Mouse (Mus musculus) midbrain, postnatal 0 days (tissue): ENCODE results near the gene Pbxip1. TPM values are rescaled to one million over a fixed set of nuclear protein-coding genes. Genes with fewer than 3 reads are reported as not detected.

Source experiments
- ATAC-seq: fragments of 200-750 bp; cut with Nextera tagmentation; 2 replicates; pipeline ENCODE4 v1.8.0; 2017; ENCODE audit warnings: moderate number of reproducible peaks, mild to moderate bottlenecking, moderate TSS enrichment, moderate library complexity; ENCODE audit not compliant: low FRiP score
- DNase-seq: peaks from one replicate; pipeline ENCODE4 v3.0.0-alpha.2; 2015; ENCODE audit warnings: low spot score
- H3K27ac ChIP-seq: fragments of 300-500 bp; sonication (generic); 2 replicates; pipeline ENCODE4 v1.5.1; 2014; ENCODE audit warnings: low read depth, mild to moderate bottlenecking, low read length, mixed read lengths
- H3K27me3 ChIP-seq: fragments of 300-500 bp; sonication (generic); 2 replicates; pipeline ENCODE4 v1.6.1; 2014; ENCODE audit warnings: low read length, control low read depth, mixed read lengths; ENCODE audit not compliant: insufficient read depth
- H3K36me3 ChIP-seq: fragments of 300-500 bp; sonication (generic); 2 replicates; pipeline ENCODE4 v1.6.1; 2014; ENCODE audit warnings: low read length, control low read depth, mixed read lengths; ENCODE audit not compliant: insufficient read depth
- H3K4me1 ChIP-seq: fragments of 300-500 bp; sonication (generic); 2 replicates; pipeline ENCODE4 v1.6.1; 2014; ENCODE audit warnings: mild to moderate bottlenecking, control low read depth, antibody characterized with exemption, low read length, mixed read lengths; ENCODE audit not compliant: insufficient read depth
- H3K4me2 ChIP-seq: fragments of 300-500 bp; sonication (generic); 2 replicates; pipeline ENCODE4 v1.6.1; 2014; ENCODE audit warnings: low read depth, mild to moderate bottlenecking, low read length, mixed read lengths; ENCODE audit not compliant: poor library complexity, severe bottlenecking
- H3K4me3 ChIP-seq: fragments of 300-500 bp; sonication (generic); 2 replicates; pipeline ENCODE4 v1.5.1; 2014; ENCODE audit warnings: low read depth, mild to moderate bottlenecking, low read length, moderate library complexity
- H3K9ac ChIP-seq: fragments of 300-500 bp; sonication (generic); replicated peaks from 2 replicates; pipeline ENCODE4 v1.6.1; 2014; ENCODE audit warnings: mild to moderate bottlenecking, low read length, moderate library complexity, mixed read lengths; ENCODE audit not compliant: poor library complexity, severe bottlenecking
- H3K9me3 ChIP-seq: fragments of 300-500 bp; sonication (generic); 2 replicates; pipeline ENCODE4 v1.6.1; 2016; ENCODE audit warnings: low read length, control low read depth
- CTCF ChIP-seq: IDR thresholded peaks from 2 replicates; pipeline ENCODE4 v1.5.1; 2016; ENCODE audit warnings: antibody characterized with exemption, mild to moderate bottlenecking
- WGBS: fragments of 180-500 bp; shearing (Covaris S2); extraction: QIAGEN DNeasy Blood & Tissue Kit; methylation state at CpG from one replicate; pipeline ENCODE4 v1.1.7; 2014; 5-methylcytosine and 5-hydroxymethylcytosine counted together
- polyA plus RNA-seq: library from polyadenylated mRNA; unstranded; fragments of >200 nt; fragmentation: Nextera tagmentation; extraction: Ambion mirVana; gene quantifications from 2 replicates; pipeline ENCODE4 v1.2.1, GENCODE M21; 2015
- total RNA-seq: library from RNA; depleted of rRNA; stranded (reverse); fragments of >200 nt; gene quantifications from 2 replicates; pipeline ENCODE4 v1.2.3, GENCODE M21; 2014

Pbxip1 gene
- total and polyA plus RNA-seq, 2 experiments from 2014 or later: 18.5 to 21.8 TPM

- Histone ChIP-seq H3K27me3 (no peaks in the 10 kb centered on the region), H3K4me3 (no peak within 1 kb of the TSS), H3K4me2 (no peak within 1 kb of the TSS), H3K9ac (no peak within 1 kb of the TSS), H3K27ac (no peak within 1 kb of the TSS), H3K4me1 (peaks cover 5% of the 10 kb centered on the region; the same call in 1 of the 2 replicates), H3K36me3 (no peaks in the 10 kb centered on the region), H3K9me3 (no peaks in the 10 kb centered on the region)
- ATAC-seq (no peak), DNase-seq (no peak)
- WGBS: 67% methylated on average over 10 of the region's 10 CpGs
- no peak for TF ChIP-seq CTCF
These were observed 18.1 kb downstream of the Pbxip1 start, which contains the start of gene Pmvk for GRCm38 (mm10) chr3:89454401-89455177. Gene Pmvk, plus strand, starts transcription at chr3:89454541.

- 38% methylated on average over 1 of the region's 1 CpGs for WGBS
- Histone ChIP-seq H3K9ac (no peak overlapping the region), H3K27ac (no peak overlapping the region), H3K4me1 (peaks cover 5% of the 10 kb centered on the region; the same call in 1 of the 2 replicates), H3K36me3 (no peaks in the 10 kb centered on the region), H3K27me3 (no peaks in the 10 kb centered on the region), H3K4me3 (no peak overlapping the region), H3K4me2 (no peak overlapping the region), H3K9me3 (no peaks in the 10 kb centered on the region)
- DNase-seq (no peak), ATAC-seq (no peak)
- no peak for TF ChIP-seq CTCF
These were observed 19.3 kb downstream of the Pbxip1 start for GRCm38 (mm10) chr3:89455786-89456285.

GRCm38 (mm10) chr3:89456726-89457665, 20.5 kb downstream of the Pbxip1 start:
- DNase-seq (peak; percentile 44), ATAC-seq (no peak)
- Histone ChIP-seq H3K36me3 (no peaks in the 10 kb centered on the region), H3K4me2 (no peak overlapping the region), H3K27me3 (no peaks in the 10 kb centered on the region), H3K9ac (no peak overlapping the region), H3K4me3 (no peak overlapping the region), H3K4me1 (peaks cover 2% of the 10 kb centered on the region; the same call in 1 of the 2 replicates), H3K9me3 (no peaks in the 10 kb centered on the region), H3K27ac (no peak overlapping the region)
- TF ChIP-seq CTCF: peak; percentile 68
- 28% methylated on average over 10 of the region's 10 CpGs for WGBS

- WGBS: 42% methylated on average over 13 of the region's 13 CpGs
- ATAC-seq: 0 out of 2 replicates have a peak, but pooled peaks have one; percentile 44
- Histone ChIP-seq H3K9me3 (no peaks in the 10 kb centered on the region), H3K36me3 (no peaks in the 10 kb centered on the region), H3K4me2 (peak overlapping the region; percentile 66), H3K9ac (no peak overlapping the region), H3K4me3 (peak overlapping the region; percentile 49), H3K27ac (peak overlapping the region; percentile 87), H3K4me1 (no peaks in the 10 kb centered on the region), H3K27me3 (no peaks in the 10 kb centered on the region)
- TF ChIP-seq CTCF: no peak
- no peak for DNase-seq
These were observed 22.0 kb downstream of the Pbxip1 start for GRCm38 (mm10) chr3:89458372-89458964.

GRCm38 (mm10) chr3:89458965-89459807, 22.7 kb downstream of the Pbxip1 start:
- TF ChIP-seq CTCF: no peak
- ATAC-seq (peak; percentile 88), DNase-seq (peak; percentile 94)
- Histone ChIP-seq H3K27me3 (no peaks in the 10 kb centered on the region), H3K4me1 (no peaks in the 10 kb centered on the region), H3K9ac (peak overlapping the region; percentile 77), H3K36me3 (no peaks in the 10 kb centered on the region), H3K9me3 (no peaks in the 10 kb centered on the region), H3K4me2 (peak overlapping the region; percentile 66), H3K4me3 (peak overlapping the region; percentile 49), H3K27ac (peak overlapping the region; percentile 87)
- WGBS: under 1% methylated on average over 34 of the region's 36 CpGs
